Mouse (Mus musculus) heart, postnatal 0 days (tissue): ENCODE measurements around the gene H2-DMb1.
A peak's percentile ranks its signal among the peaks of the same experiment; 100 is the strongest.

Experiments used
- CTCF ChIP-seq: IDR thresholded peaks from 2 replicates; pipeline ENCODE4 v1.5.1; 2016; ENCODE audit warnings: antibody characterized with exemption, control low read depth, low read depth
- EP300 ChIP-seq: IDR thresholded peaks from 2 replicates; pipeline ENCODE4 v1.6.1; 2016; ENCODE audit warnings: antibody characterized with exemption, low read depth

DNA sequence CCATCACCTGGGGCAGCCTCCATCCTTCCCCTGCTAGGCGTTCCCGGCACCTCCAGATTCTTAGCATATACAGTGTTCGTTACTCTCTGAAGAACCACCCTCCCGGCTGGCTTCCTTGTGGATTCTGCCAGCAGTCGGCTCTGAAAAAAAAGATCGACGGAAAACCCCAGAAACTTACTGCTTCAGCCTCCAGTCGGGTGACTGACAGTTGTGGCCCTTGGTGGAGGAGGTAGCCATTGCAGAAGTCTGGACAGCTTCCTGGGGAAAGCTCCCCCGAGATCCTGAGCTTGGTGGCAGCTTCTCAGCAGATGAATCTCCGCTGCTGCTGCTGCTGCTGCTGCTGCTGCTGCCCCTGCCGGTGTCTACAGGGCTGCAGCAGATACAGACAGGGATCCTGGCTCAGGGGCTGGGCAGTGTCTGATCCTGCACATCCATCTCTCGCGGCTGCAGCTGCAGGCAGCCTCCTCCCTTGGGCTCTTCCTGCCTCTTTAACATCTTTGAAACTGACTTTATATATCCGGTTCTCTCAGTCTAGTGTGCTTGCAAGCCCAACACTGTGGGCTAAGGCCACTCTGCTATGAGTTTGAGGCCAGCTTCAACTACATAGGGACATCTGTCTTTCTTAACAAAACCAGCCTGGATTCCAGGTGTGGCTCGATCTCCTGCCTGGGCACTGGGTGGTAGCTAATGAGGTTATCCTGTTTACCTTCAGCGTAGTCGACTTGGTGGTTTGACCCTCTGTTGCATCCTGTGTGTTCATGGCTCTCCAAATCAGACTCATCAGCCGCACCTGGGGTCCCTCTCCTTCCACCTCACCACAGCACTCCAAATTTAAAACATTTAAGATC, 23.7 kb upstream of the H2-DMb1 start:
- TF ChIP-seq CTCF (0 out of 2 replicates have a peak, but pooled peaks have one; percentile 13), EP300 (no peak)
